Mouse (Mus musculus) G1E (cell line): ENCODE measurements around the gene Cabp2. TPM values are rescaled to one million over a fixed set of nuclear protein-coding genes. Genes with fewer than 3 reads are reported as not detected.
"Not testable (repeated sequence)": the region's sequence is repeated elsewhere in the genome, so short reads cannot be mapped to it uniquely, and the experiment has no call there.

Source experiments
- ATAC-seq: 2 replicates; pipeline ENCODE4 v1.8.0; 2016; ENCODE audit warnings: mild to moderate bottlenecking; ENCODE audit not compliant: insufficient number of reproducible peaks, poor library complexity, low FRiP score, severe bottlenecking; ENCODE audit errors: extremely low read depth
- DNase-seq: peaks from one replicate; pipeline ENCODE4 v3.0.0; 2012; ENCODE audit warnings: low spot score
- H3K27me3 ChIP-seq: 2 replicates; pipeline ENCODE4 v1.6.1; 2012; ENCODE audit warnings: mild to moderate bottlenecking, low read length, inconsistent platforms; ENCODE audit not compliant: insufficient read depth
- H3K36me3 ChIP-seq: replicated peaks from 2 replicates; pipeline ENCODE3; 2012; ENCODE audit warnings: mild to moderate bottlenecking, inconsistent platforms
- H3K4me1 ChIP-seq: 2 replicates; pipeline ENCODE4 v1.6.1; 2012; ENCODE audit warnings: low read depth, low read length, inconsistent platforms, mixed read lengths; ENCODE audit not compliant: insufficient read depth
- H3K4me3 ChIP-seq: 2 replicates; pipeline ENCODE4 v1.5.1; 2012; ENCODE audit warnings: low read depth, mild to moderate bottlenecking, inconsistent platforms, low read length, moderate library complexity, mixed read lengths
- H3K9me3 ChIP-seq: replicated peaks from 2 replicates; pipeline ENCODE4 v1.6.1; 2012; ENCODE audit warnings: inconsistent platforms
- CTCF ChIP-seq: IDR thresholded peaks from 2 replicates; pipeline ENCODE4 v1.5.1; 2012; ENCODE audit warnings: low read depth, low read length, inconsistent platforms, mixed read lengths
- GATA1 ChIP-seq: IDR thresholded peaks from 2 replicates; pipeline ENCODE4 v1.6.1; 2012; ENCODE audit warnings: borderline replicate concordance, low read length, inconsistent platforms, mixed read lengths
- GATA2 ChIP-seq: IDR thresholded peaks from 2 replicates; pipeline ENCODE4 v1.6.1; 2012; ENCODE audit warnings: low read depth, low read length, inconsistent platforms, borderline replicate concordance
- POLR2AphosphoS5 ChIP-seq: IDR thresholded peaks from 2 replicates; pipeline ENCODE4 v1.6.1; 2012; ENCODE audit warnings: low read depth, low read length, inconsistent platforms; ENCODE audit not compliant: insufficient replicate concordance
- TAL1 ChIP-seq: conservative IDR thresholded peaks from 2 replicates; pipeline ENCODE4 v1.6.1; 2012; ENCODE audit warnings: low read depth, low read length, inconsistent platforms, mixed read lengths
- polyA plus RNA-seq: library from polyadenylated mRNA; stranded (reverse); fragments of >175 nt; gene quantifications from 2 replicates; pipeline ENCODE4 v1.2.3, GENCODE M21; 2012
- total RNA-seq, 2 experiments: library from RNA; stranded (forward) in 1 of 2; stranded (reverse) in 1 of 2; fragments of 200-1000 nt in 1 of 2; fragments of >200 nt in 1 of 2; fragmentation: Nextera tagmentation in 1 of 2; gene quantifications; 2 replicates each; pipeline ENCODE4 v1.2.3; 2014 to 2017

Cabp2 gene
- total and polyA plus RNA-seq, 3 experiments: not detected

- H3K4me1 ChIP-seq: peaks cover 80% of the 10 kb centered on the region
- TF ChIP-seq CTCF (no peak), POLR2AphosphoS5 (no peak)
- H3K4me3 ChIP-seq: no peak overlapping the region; the same call in 1 of the 2 replicates
- peaks cover 26% of the 10 kb centered on the region for H3K36me3 ChIP-seq
- no peaks in the 10 kb centered on the region for H3K9me3 ChIP-seq
- DNase-seq (no peak), ATAC-seq (no peak)
- no peaks in the 10 kb centered on the region for H3K27me3 ChIP-seq
These were observed 41.3 kb downstream of the Cabp2 start for GRCm38 (mm10) chr19:4122411-4123370.

- H3K9me3 ChIP-seq: no peaks in the 10 kb centered on the region
- H3K27me3 ChIP-seq: no peaks in the 10 kb centered on the region
- ATAC-seq: no peak
- H3K4me1 ChIP-seq: peaks cover 74% of the 10 kb centered on the region
- peaks cover 28% of the 10 kb centered on the region for H3K36me3 ChIP-seq
- no peak for TF ChIP-seq GATA1
- TF ChIP-seq CTCF: no peak
- no peak for TF ChIP-seq POLR2AphosphoS5
- TF ChIP-seq TAL1: no peak
- TF ChIP-seq GATA2: no peak
- no peak overlapping the region; the same call in 1 of the 2 replicates for H3K4me3 ChIP-seq
- no peak for DNase-seq
These were observed 43.1 kb downstream of the Cabp2 start for GRCm38 (mm10) chr19:4124432-4124831.

DNA sequence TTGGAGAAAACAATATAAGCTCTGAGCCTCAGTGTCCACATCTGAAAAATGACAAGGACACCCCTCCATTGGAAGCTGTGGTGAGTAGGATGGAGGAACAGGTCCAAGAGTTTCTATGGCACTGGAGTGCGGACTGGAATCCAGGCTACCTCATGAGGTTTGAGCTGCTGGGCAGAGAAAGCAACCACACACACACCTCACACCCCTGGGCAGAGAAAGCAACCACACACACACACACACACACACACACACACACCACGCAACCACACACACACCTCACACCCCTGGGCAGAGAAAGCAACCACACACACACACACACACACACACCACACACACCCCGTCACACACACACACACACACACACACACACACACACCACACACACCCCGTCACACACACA lies 43.9 kb downstream of the Cabp2 start:
- Histone ChIP-seq H3K36me3 (peaks cover 36% of the 10 kb centered on the region), H3K4me3 (peak overlapping the region; percentile 85), H3K4me1 (peaks cover 65% of the 10 kb centered on the region)
- not testable (repeated sequence) for H3K9me3 ChIP-seq, DNase-seq, ATAC-seq, H3K27me3 ChIP-seq

GRCm38 (mm10) chr19:4125741-4126696 lies 44.6 kb downstream of the Cabp2 start, which contains the start of gene Aip:
Aip (minus strand) TSS chr19:4125858.
- no peaks in the 10 kb centered on the region for H3K9me3 ChIP-seq
- ATAC-seq: peak; percentile 87
- H3K36me3 ChIP-seq: peaks cover 41% of the 10 kb centered on the region
- peak within 1 kb of the TSS; percentile 85 for H3K4me3 ChIP-seq
- DNase-seq: peak; percentile 90
- H3K4me1 ChIP-seq: peaks cover 64% of the 10 kb centered on the region
- TF ChIP-seq GATA2 (no peak), CTCF (0 out of 2 replicates have a peak, but pooled peaks have one; percentile 6)
- H3K27me3 ChIP-seq: no peaks in the 10 kb centered on the region

DNA sequence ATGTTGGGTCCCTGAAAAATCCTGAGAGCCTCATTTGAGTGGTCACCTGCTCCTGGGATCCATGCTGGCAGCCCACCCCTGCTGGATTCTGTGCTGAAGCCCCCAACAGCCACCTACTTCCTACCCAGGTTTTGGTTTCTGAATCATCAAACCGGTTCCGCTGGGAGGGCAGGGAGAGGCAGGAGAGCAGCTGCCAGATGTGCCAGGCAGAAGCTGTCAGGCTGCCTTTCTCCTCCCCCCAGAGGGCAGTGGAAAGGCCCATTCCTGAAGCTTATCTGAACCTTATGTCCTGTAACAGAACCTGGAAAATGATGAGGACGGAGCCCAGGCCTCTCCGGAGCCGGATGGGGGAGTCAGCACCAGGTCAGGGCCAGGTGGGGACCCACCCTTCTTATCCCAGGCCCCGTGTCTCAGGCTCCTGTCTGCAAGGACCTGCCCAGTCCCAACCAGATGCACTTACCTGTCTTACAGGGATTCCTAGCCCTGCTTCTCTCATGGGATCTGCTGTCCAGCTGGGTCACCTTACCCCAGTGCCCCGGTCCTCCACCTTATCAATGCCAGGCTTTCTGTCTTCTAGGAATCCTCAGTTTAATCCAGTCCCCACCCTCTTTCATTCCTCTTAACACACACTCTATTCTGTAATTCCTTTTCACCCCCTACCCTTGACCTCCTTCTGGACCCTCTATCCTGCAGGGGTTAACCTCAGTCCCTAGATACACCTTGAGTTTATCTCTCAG lies 45.5 kb downstream of the Cabp2 start:
- H3K4me1 ChIP-seq: peaks cover 61% of the 10 kb centered on the region
- H3K4me3 ChIP-seq: peak overlapping the region; percentile 85; the same call in 1 of the 2 replicates
- ATAC-seq (no peak), DNase-seq (no peak)
- TF ChIP-seq CTCF (no peak), GATA1 (no peak), GATA2 (no peak), TAL1 (no peak), POLR2AphosphoS5 (no peak)
- no peaks in the 10 kb centered on the region for H3K27me3 ChIP-seq
- H3K36me3 ChIP-seq: peaks cover 50% of the 10 kb centered on the region
- no peaks in the 10 kb centered on the region for H3K9me3 ChIP-seq

DNA sequence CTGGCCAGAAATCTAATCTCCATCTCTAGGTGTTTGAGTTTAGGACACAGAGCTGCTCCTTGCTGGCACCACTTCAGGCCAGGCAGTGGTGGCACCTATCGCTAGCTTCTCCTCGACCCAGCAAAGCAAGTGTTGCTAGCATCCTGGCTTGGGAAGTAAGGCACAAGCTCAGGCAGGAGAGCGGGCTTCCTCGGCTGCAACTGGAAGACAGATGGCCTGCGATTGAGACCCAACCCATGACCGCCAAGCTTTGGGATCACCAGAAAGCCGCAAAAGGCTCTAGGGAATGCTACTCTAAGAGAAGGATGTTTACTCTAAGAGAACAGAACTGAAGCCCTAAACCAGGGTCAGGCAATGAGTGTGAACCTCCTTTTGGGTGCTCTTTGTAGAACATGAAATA lies 48.1 kb downstream of the Cabp2 start:
- TF ChIP-seq CTCF: no peak
- no peak for TF ChIP-seq TAL1
- TF ChIP-seq GATA1: no peak
- TF ChIP-seq POLR2AphosphoS5: no peak
- no peak for TF ChIP-seq GATA2
- H3K36me3 ChIP-seq: peaks cover 62% of the 10 kb centered on the region
- no peaks in the 10 kb centered on the region for H3K27me3 ChIP-seq
- H3K9me3 ChIP-seq: no peaks in the 10 kb centered on the region
- H3K4me3 ChIP-seq: no peak overlapping the region
- DNase-seq (no peak), ATAC-seq (no peak)
- peaks cover 36% of the 10 kb centered on the region for H3K4me1 ChIP-seq
